Mouse (Mus musculus) embryonic facial prominence, embryonic 14.5 days (tissue): ENCODE data around the gene Nr2e1. TPM values are rescaled to one million over a fixed set of nuclear protein-coding genes. Genes with fewer than 3 reads are reported as not detected.

Experiments
- ATAC-seq: fragments of 200-750 bp; cut with Nextera tagmentation; 2 replicates; pipeline ENCODE4 v1.8.0; 2017; ENCODE audit warnings: low read depth, moderate number of reproducible peaks, moderate TSS enrichment
- DNase-seq: peaks from one replicate; pipeline ENCODE4 v3.0.0-alpha.2; 2015; ENCODE audit warnings: low spot score
- H3K27ac ChIP-seq: fragments of 300-500 bp; sonication (generic); replicated peaks from 2 replicates; pipeline ENCODE4 v1.5.1; 2014; ENCODE audit warnings: low read depth, mild to moderate bottlenecking, low read length, moderate library complexity
- H3K27me3 ChIP-seq: fragments of 300-500 bp; sonication (generic); replicated peaks from 2 replicates; pipeline ENCODE4 v1.6.1; 2014; ENCODE audit warnings: low read length; ENCODE audit not compliant: control insufficient read depth, insufficient read depth
- H3K36me3 ChIP-seq: fragments of 300-500 bp; sonication (generic); 2 replicates; pipeline ENCODE4 v1.6.1; 2014; ENCODE audit warnings: low read length, mixed read lengths; ENCODE audit not compliant: control insufficient read depth, insufficient read depth
- H3K4me1 ChIP-seq: fragments of 300-500 bp; sonication (generic); 2 replicates; pipeline ENCODE4 v1.6.1; 2014; ENCODE audit warnings: antibody characterized with exemption, low read length; ENCODE audit not compliant: control insufficient read depth, insufficient read depth
- H3K4me2 ChIP-seq: fragments of 300-500 bp; sonication (generic); 2 replicates; pipeline ENCODE4 v1.6.1; 2014; ENCODE audit warnings: low read depth, mild to moderate bottlenecking, low read length, moderate library complexity, mixed read lengths
- H3K4me3 ChIP-seq: fragments of 300-500 bp; sonication (generic); 2 replicates; pipeline ENCODE4 v1.5.1; 2014; ENCODE audit warnings: low read depth, mild to moderate bottlenecking, low read length
- H3K9ac ChIP-seq: fragments of 300-500 bp; sonication (generic); 2 replicates; pipeline ENCODE4 v1.6.1; 2014; ENCODE audit warnings: low read depth, mild to moderate bottlenecking, low read length, moderate library complexity, mixed read lengths
- H3K9me3 ChIP-seq: fragments of 300-500 bp; sonication (generic); 2 replicates; pipeline ENCODE4 v1.6.1; 2016; ENCODE audit warnings: low read length; ENCODE audit not compliant: control insufficient read depth
- WGBS: fragments of 180-500 bp; shearing (Covaris S2); extraction: QIAGEN DNeasy Blood & Tissue Kit; methylation state at CpG from one replicate; pipeline ENCODE4 v1.1.7; 2014; 5-methylcytosine and 5-hydroxymethylcytosine counted together
- polyA plus RNA-seq: library from polyadenylated mRNA; unstranded; fragments of >200 nt; fragmentation: Nextera tagmentation; extraction: Ambion mirVana; gene quantifications from 2 replicates; pipeline ENCODE4 v1.2.1, GENCODE M21; 2014

Gene Nr2e1
- polyA plus RNA-seq, 1 experiment from 2014 or later: 1.4 TPM

GRCm38 (mm10) chr10:42578281-42578675 is 5.2 kb downstream of the Nr2e1 start:
- peak; percentile 40 for DNase-seq
- H3K4me2 ChIP-seq: no peak overlapping the region
- 0 out of 2 replicates have a peak, but pooled peaks cover 5% of the 10 kb centered on the region for H3K4me1 ChIP-seq

DNA sequence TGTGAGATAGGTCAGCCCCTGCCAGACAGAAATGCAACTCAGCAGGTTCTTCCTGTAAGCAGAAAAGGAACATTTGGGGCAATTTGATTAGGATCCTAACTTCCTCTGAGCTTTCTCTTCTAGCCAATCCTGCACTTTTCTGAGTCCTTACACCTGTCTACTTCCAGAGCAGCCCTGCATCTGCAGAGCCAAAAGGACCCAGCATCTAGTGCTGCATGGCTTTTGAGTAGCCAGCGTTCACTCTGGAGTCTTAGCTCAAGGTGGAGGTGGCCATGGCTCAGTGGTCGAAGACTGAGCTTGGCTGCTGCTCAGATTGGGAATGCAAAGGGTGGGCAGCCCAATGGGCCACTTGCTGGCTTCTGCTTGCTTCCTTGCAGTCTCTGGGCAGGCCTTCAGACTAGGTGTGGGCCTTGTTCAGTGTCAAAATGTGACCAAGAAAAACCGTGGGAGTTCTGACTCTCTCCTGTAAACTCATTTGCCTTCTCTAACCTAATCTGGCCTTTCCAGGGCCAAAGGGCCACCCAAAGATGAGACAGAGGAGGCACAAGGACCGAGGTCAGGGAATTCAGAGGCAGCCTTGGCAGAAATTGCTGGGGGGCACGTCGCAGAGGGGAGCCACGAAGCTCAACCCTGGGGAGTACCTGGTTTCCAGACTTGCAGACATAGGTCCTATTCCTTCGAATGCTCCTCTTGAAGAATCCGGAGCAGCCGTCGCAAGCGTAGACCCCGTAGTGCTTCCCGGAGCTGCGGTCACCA is 5.7 kb downstream of the Nr2e1 start:
- H3K9ac ChIP-seq: no peak overlapping the region
- DNase-seq (no peak), ATAC-seq (no peak)
- H3K4me3 ChIP-seq: no peak overlapping the region
- no peak overlapping the region for H3K4me2 ChIP-seq
- no peaks in the 10 kb centered on the region for H3K36me3 ChIP-seq
- no peaks in the 10 kb centered on the region for H3K9me3 ChIP-seq
- 0 out of 2 replicates have a peak, but pooled peaks cover 5% of the 10 kb centered on the region for H3K4me1 ChIP-seq
- H3K27ac ChIP-seq: no peak overlapping the region
- H3K27me3 ChIP-seq: peaks cover 99% of the 10 kb centered on the region
- under 1% methylated on average over 15 of the region's 15 CpGs for WGBS

More at GRCm38 (mm10) chr10:42578281-42578675, 5.2 kb downstream of the Nr2e1 start:
- H3K9me3 ChIP-seq: no peaks in the 10 kb centered on the region
- ATAC-seq: no peak
- no peak overlapping the region; the same call in 1 of the 2 replicates for H3K4me3 ChIP-seq
- WGBS: 2% methylated on average over 15 of the region's 15 CpGs
- no peak overlapping the region for H3K27ac ChIP-seq
- no peaks in the 10 kb centered on the region for H3K36me3 ChIP-seq
- peaks cover 99% of the 10 kb centered on the region for H3K27me3 ChIP-seq
- no peak overlapping the region for H3K9ac ChIP-seq

GRCm38 (mm10) chr10:42574639-42575038 is 8.8 kb downstream of the Nr2e1 start:
- H3K4me3 ChIP-seq: no peak overlapping the region
- no peaks in the 10 kb centered on the region for H3K4me1 ChIP-seq
- DNase-seq (no peak), ATAC-seq (no peak)
- H3K27me3 ChIP-seq: peaks cover 97% of the 10 kb centered on the region
- no peaks in the 10 kb centered on the region for H3K36me3 ChIP-seq
- H3K9me3 ChIP-seq: no peaks in the 10 kb centered on the region
- WGBS: 4% methylated on average over 10 of the region's 10 CpGs
- no peak overlapping the region for H3K9ac ChIP-seq
- no peak overlapping the region for H3K4me2 ChIP-seq
- no peak overlapping the region for H3K27ac ChIP-seq

DNA sequence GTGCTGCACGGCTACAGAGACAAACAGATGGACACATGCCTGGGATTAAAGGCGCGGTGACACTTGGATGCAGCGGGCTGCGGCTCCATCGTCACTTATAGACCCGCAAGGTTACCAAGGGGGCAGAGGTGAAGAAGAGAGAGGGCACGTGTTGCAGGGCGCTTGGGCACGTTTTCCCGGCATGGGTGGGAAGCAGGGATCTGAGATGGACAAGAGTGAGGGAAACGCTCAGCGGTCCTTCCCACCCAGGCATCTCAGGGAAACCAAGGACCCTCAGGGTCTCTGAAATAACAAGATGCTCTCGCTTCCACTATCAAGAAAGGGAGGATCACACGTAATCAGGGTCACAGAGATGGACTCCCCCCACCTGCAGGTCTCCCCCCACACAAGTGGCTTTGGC is 10.5 kb downstream of the Nr2e1 start:
- no peaks in the 10 kb centered on the region for H3K4me1 ChIP-seq
- H3K36me3 ChIP-seq: no peaks in the 10 kb centered on the region
- DNase-seq (no peak), ATAC-seq (no peak)
- H3K27me3 ChIP-seq: peaks cover 96% of the 10 kb centered on the region
- H3K9ac ChIP-seq: no peak overlapping the region
- WGBS: 7% methylated on average over 15 of the region's 15 CpGs
- 0 out of 2 replicates have a peak overlapping the region, but pooled peaks have one; percentile 3 for H3K4me2 ChIP-seq
- H3K9me3 ChIP-seq: no peaks in the 10 kb centered on the region
- peak overlapping the region; percentile 6; the same call in 1 of the 2 replicates for H3K4me3 ChIP-seq
- no peak overlapping the region for H3K27ac ChIP-seq

DNA sequence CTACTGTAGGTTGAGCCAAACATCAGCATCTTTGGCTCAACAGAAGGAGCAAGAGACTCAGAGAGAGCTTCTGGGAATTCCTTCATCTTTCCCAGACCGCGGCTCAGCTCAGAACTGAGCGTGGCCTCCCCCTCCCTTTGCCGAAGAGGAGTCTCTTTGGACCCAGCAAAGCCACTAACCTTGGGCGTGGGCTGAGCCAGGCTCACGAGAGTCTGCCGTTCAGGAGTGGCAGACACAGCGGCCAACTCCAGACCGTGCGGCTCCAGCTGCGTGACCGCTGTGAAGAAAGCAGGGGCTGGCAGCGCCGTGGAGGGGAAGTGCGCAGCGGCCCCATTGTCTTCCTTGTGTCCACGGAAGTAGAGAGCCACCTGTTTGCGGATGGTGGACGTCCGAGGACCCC is 10.9 kb downstream of the Nr2e1 start:
- Histone ChIP-seq H3K4me3 (peak overlapping the region; percentile 6; the same call in 1 of the 2 replicates), H3K9ac (no peak overlapping the region), H3K4me1 (no peaks in the 10 kb centered on the region), H3K27ac (no peak overlapping the region), H3K27me3 (peaks cover 95% of the 10 kb centered on the region), H3K9me3 (no peaks in the 10 kb centered on the region), H3K36me3 (no peaks in the 10 kb centered on the region), H3K4me2 (0 out of 2 replicates have a peak overlapping the region, but pooled peaks have one; percentile 3)
- 2% methylated on average over 20 of the region's 20 CpGs for WGBS
- DNase-seq (no peak), ATAC-seq (no peak; the same call in 1 of the 2 replicates)

- no peaks in the 10 kb centered on the region for H3K36me3 ChIP-seq
- H3K4me2 ChIP-seq: no peak overlapping the region
- 4% methylated on average over 12 of the region's 12 CpGs for WGBS
- no peak for ATAC-seq
- no peaks in the 10 kb centered on the region for H3K4me1 ChIP-seq
- H3K9me3 ChIP-seq: no peaks in the 10 kb centered on the region
- no peak overlapping the region for H3K4me3 ChIP-seq
- H3K9ac ChIP-seq: no peak overlapping the region
- peaks cover 35% of the 10 kb centered on the region for H3K27me3 ChIP-seq
- no peak overlapping the region for H3K27ac ChIP-seq
- DNase-seq: peak; percentile 36
Observed at GRCm38 (mm10) chr10:42562272-42562671, 21.2 kb downstream of the Nr2e1 start.

- DNase-seq (no peak), ATAC-seq (no peak)
- peaks cover 10% of the 10 kb centered on the region for H3K27me3 ChIP-seq
- H3K9ac ChIP-seq: no peak overlapping the region
- no peak overlapping the region for H3K4me3 ChIP-seq
- H3K4me1 ChIP-seq: no peaks in the 10 kb centered on the region
- no peaks in the 10 kb centered on the region; the same call in 1 of the 2 replicates for H3K9me3 ChIP-seq
- no peaks in the 10 kb centered on the region for H3K36me3 ChIP-seq
- WGBS: 73% methylated on average over 5 of the region's 5 CpGs
- no peak overlapping the region for H3K4me2 ChIP-seq
- H3K27ac ChIP-seq: no peak overlapping the region
Observed at GRCm38 (mm10) chr10:42559581-42560200, 23.7 kb downstream of the Nr2e1 start.

GRCm38 (mm10) chr10:42546507-42546906 is 36.9 kb downstream of the Nr2e1 start:
- DNase-seq (no peak), ATAC-seq (no peak)
- Histone ChIP-seq H3K4me3 (no peak overlapping the region), H3K27me3 (no peaks in the 10 kb centered on the region), H3K9me3 (no peaks in the 10 kb centered on the region), H3K36me3 (no peaks in the 10 kb centered on the region), H3K4me2 (no peak overlapping the region), H3K27ac (no peak overlapping the region), H3K9ac (no peak overlapping the region), H3K4me1 (no peaks in the 10 kb centered on the region)
- 88% methylated on average over 3 of the region's 3 CpGs for WGBS
